Mouse (Mus musculus) intestine, embryonic 15.5 days (tissue): Measurements from ENCODE around the gene Cd33. TPM values are rescaled to one million over a fixed set of nuclear protein-coding genes. Genes with fewer than 3 reads are reported as not detected.

ENCODE experiments used
- ATAC-seq: fragments of 200-750 bp; cut with Nextera tagmentation; 2 replicates; pipeline ENCODE4 v1.8.0; 2017; ENCODE audit warnings: moderate TSS enrichment, moderate library complexity
- H3K27ac ChIP-seq: fragments of 300-500 bp; sonication (generic); 2 replicates; pipeline ENCODE4 v1.5.1; 2015; ENCODE audit warnings: mild to moderate bottlenecking, inconsistent platforms
- H3K27me3 ChIP-seq: fragments of 300-500 bp; sonication (generic); replicated peaks from 2 replicates; pipeline ENCODE4 v1.6.1; 2015; ENCODE audit warnings: inconsistent platforms
- H3K36me3 ChIP-seq: fragments of 300-500 bp; sonication (generic); 2 replicates; pipeline ENCODE4 v1.6.1; 2015; ENCODE audit warnings: inconsistent platforms
- H3K4me1 ChIP-seq: fragments of 300-500 bp; sonication (generic); replicated peaks from 2 replicates; pipeline ENCODE4 v1.6.1; 2015; ENCODE audit warnings: inconsistent platforms
- H3K4me2 ChIP-seq: fragments of 300-500 bp; sonication (generic); replicated peaks from 2 replicates; pipeline ENCODE4 v1.6.1; 2015; ENCODE audit warnings: mild to moderate bottlenecking, inconsistent platforms
- H3K4me3 ChIP-seq: fragments of 300-500 bp; sonication (generic); replicated peaks from 2 replicates; pipeline ENCODE4 v1.5.1; 2015; ENCODE audit warnings: inconsistent platforms
- H3K9ac ChIP-seq: fragments of 300-500 bp; sonication (generic); 2 replicates; pipeline ENCODE4 v1.6.1; 2015; ENCODE audit warnings: inconsistent platforms
- H3K9me3 ChIP-seq: fragments of 300-500 bp; sonication (generic); 2 replicates; pipeline ENCODE4 v1.6.1; 2016; ENCODE audit warnings: inconsistent platforms
- WGBS: fragments of 180-500 bp; shearing (Covaris S2); methylation state at CpG from one replicate; pipeline ENCODE4 v1.1.7; 2015; 5-methylcytosine and 5-hydroxymethylcytosine counted together
- polyA plus RNA-seq: library from polyadenylated mRNA; unstranded; fragments of >200 nt; fragmentation: Nextera tagmentation; extraction: Ambion mirVana; gene quantifications from 2 replicates; pipeline ENCODE4 v1.2.1, GENCODE M21; 2015

Cd33 gene
- 1.8 and 1.9 TPM in 2 replicates for polyA plus RNA-seq

- Histone ChIP-seq H3K4me2 (no peak within 1 kb of the TSS), H3K9ac (no peak within 1 kb of the TSS), H3K4me3 (no peak within 1 kb of the TSS), H3K9me3 (no peaks in the 10 kb centered on the region), H3K27ac (no peak within 1 kb of the TSS), H3K4me1 (no peaks in the 10 kb centered on the region), H3K36me3 (no peaks in the 10 kb centered on the region), H3K27me3 (no peaks in the 10 kb centered on the region)
- no peak for ATAC-seq
- WGBS = 76% methylated on average over 7 of the region's 7 CpGs
These were observed at the start of gene Cd33 for GRCm38 (mm10) chr7:43544225-43544977. Gene Cd33, minus strand, starts transcription at chr7:43544428.

- no peaks in the 10 kb centered on the region for H3K27me3 ChIP-seq
- peaks cover 6% of the 10 kb centered on the region for H3K4me1 ChIP-seq
- H3K27ac ChIP-seq = no peak overlapping the region
- H3K4me3 ChIP-seq = no peak overlapping the region
- no peak overlapping the region for H3K4me2 ChIP-seq
- peaks cover 46% of the 10 kb centered on the region for H3K36me3 ChIP-seq
- 91% methylated on average over 5 of the region's 5 CpGs for WGBS
- no peaks in the 10 kb centered on the region for H3K9me3 ChIP-seq
- no peak for ATAC-seq
- no peak overlapping the region for H3K9ac ChIP-seq
These were observed 40.6 kb upstream of the Cd33 start for GRCm38 (mm10) chr7:43584790-43585189.

- no peaks in the 10 kb centered on the region for H3K27me3 ChIP-seq
- WGBS = 59% methylated on average over 5 of the region's 5 CpGs
- peak overlapping the region; percentile 63 for H3K9ac ChIP-seq
- H3K4me3 ChIP-seq = peak overlapping the region; percentile 65
- no peaks in the 10 kb centered on the region for H3K9me3 ChIP-seq
- H3K4me2 ChIP-seq = peak overlapping the region; percentile 72
- no peak for ATAC-seq
- no peak overlapping the region for H3K27ac ChIP-seq
- peaks cover 6% of the 10 kb centered on the region for H3K4me1 ChIP-seq
- H3K36me3 ChIP-seq = peaks cover 16% of the 10 kb centered on the region
These were observed 36.3 kb upstream of the Cd33 start for GRCm38 (mm10) chr7:43580526-43580925.

GRCm38 (mm10) chr7:43579440-43580171, 35.4 kb upstream of the Cd33 start, which contains the start of gene Zfp719:
Gene Zfp719, plus strand, starts transcription at chr7:43579610.
- Histone ChIP-seq H3K9ac (peak within 1 kb of the TSS; percentile 63), H3K9me3 (no peaks in the 10 kb centered on the region), H3K27ac (peak within 1 kb of the TSS; percentile 86), H3K36me3 (peaks cover 13% of the 10 kb centered on the region), H3K4me3 (peak within 1 kb of the TSS; percentile 65), H3K4me1 (peaks cover 6% of the 10 kb centered on the region), H3K4me2 (peak within 1 kb of the TSS; percentile 72), H3K27me3 (no peaks in the 10 kb centered on the region)
- WGBS = under 1% methylated on average over 37 of the region's 37 CpGs
- ATAC-seq = peak; percentile 98

GRCm38 (mm10) chr7:43571216-43571615, 27.0 kb upstream of the Cd33 start:
- WGBS = 88% methylated on average over 2 of the region's 2 CpGs
- Histone ChIP-seq H3K9me3 (no peaks in the 10 kb centered on the region), H3K27ac (no peak overlapping the region), H3K4me3 (no peak overlapping the region), H3K9ac (no peak overlapping the region), H3K4me2 (no peak overlapping the region), H3K36me3 (peaks cover 25% of the 10 kb centered on the region), H3K27me3 (no peaks in the 10 kb centered on the region), H3K4me1 (no peaks in the 10 kb centered on the region)
- ATAC-seq = no peak

GRCm38 (mm10) chr7:43563300-43563699, 19.1 kb upstream of the Cd33 start:
- peak overlapping the region; percentile 84 for H3K4me2 ChIP-seq
- no peak overlapping the region for H3K27ac ChIP-seq
- no peaks in the 10 kb centered on the region for H3K9me3 ChIP-seq
- WGBS = 57% methylated on average over 6 of the region's 6 CpGs
- H3K27me3 ChIP-seq = no peaks in the 10 kb centered on the region
- no peak for ATAC-seq
- H3K4me1 ChIP-seq = peaks cover 11% of the 10 kb centered on the region
- H3K9ac ChIP-seq = peak overlapping the region; percentile 77; the same call in 1 of the 2 replicates
- peak overlapping the region; percentile 70; the same call in 1 of the 2 replicates for H3K4me3 ChIP-seq
- H3K36me3 ChIP-seq = no peaks in the 10 kb centered on the region

- H3K9ac ChIP-seq = peak overlapping the region; percentile 77
- no peaks in the 10 kb centered on the region for H3K36me3 ChIP-seq
- under 1% methylated on average over 10 of the region's 10 CpGs for whole genome bisulfite sequencing
- peak; percentile 54 for ATAC-seq
- peak overlapping the region; percentile 70 for H3K4me3 ChIP-seq
- peak overlapping the region; percentile 84 for H3K4me2 ChIP-seq
- H3K27ac ChIP-seq = peak overlapping the region; percentile 86
- no peaks in the 10 kb centered on the region for H3K9me3 ChIP-seq
- H3K27me3 ChIP-seq = no peaks in the 10 kb centered on the region
- peaks cover 11% of the 10 kb centered on the region for H3K4me1 ChIP-seq
These were observed 18.4 kb upstream of the Cd33 start for GRCm38 (mm10) chr7:43562651-43563070.

GRCm38 (mm10) chr7:43562006-43562633, 17.9 kb upstream of the Cd33 start, which contains the start of gene Zfp658:
Gene Zfp658, plus strand, starts transcription at chr7:43562256.
- Histone ChIP-seq H3K9me3 (no peaks in the 10 kb centered on the region), H3K36me3 (no peaks in the 10 kb centered on the region), H3K9ac (peak within 1 kb of the TSS; percentile 77), H3K4me1 (peaks cover 11% of the 10 kb centered on the region), H3K4me2 (peak within 1 kb of the TSS; percentile 84), H3K27ac (peak within 1 kb of the TSS; percentile 86), H3K27me3 (no peaks in the 10 kb centered on the region), H3K4me3 (peak within 1 kb of the TSS; percentile 70)
- ATAC-seq = peak; percentile 89
- WGBS = under 1% methylated on average over 27 of the region's 27 CpGs

GRCm38 (mm10) chr7:43556901-43557300, 12.7 kb upstream of the Cd33 start:
- no peak overlapping the region for H3K4me3 ChIP-seq
- H3K36me3 ChIP-seq = no peaks in the 10 kb centered on the region
- H3K9ac ChIP-seq = no peak overlapping the region
- no peak overlapping the region for H3K4me2 ChIP-seq
- H3K9me3 ChIP-seq = no peaks in the 10 kb centered on the region
- no peak overlapping the region for H3K27ac ChIP-seq
- no peaks in the 10 kb centered on the region for H3K27me3 ChIP-seq
- H3K4me1 ChIP-seq = no peaks in the 10 kb centered on the region
- WGBS = 41% methylated on average over 1 of the region's 1 CpGs
- ATAC-seq = no peak

- Histone ChIP-seq H3K36me3 (no peaks in the 10 kb centered on the region), H3K4me3 (no peak overlapping the region), H3K27ac (no peak overlapping the region), H3K4me2 (no peak overlapping the region), H3K4me1 (no peaks in the 10 kb centered on the region), H3K9me3 (no peaks in the 10 kb centered on the region), H3K27me3 (no peaks in the 10 kb centered on the region), H3K9ac (no peak overlapping the region)
- no peak for ATAC-seq
- WGBS = 83% methylated on average over 5 of the region's 5 CpGs
These were observed 11.1 kb upstream of the Cd33 start for GRCm38 (mm10) chr7:43555351-43555750.

- no peak for ATAC-seq
- no peaks in the 10 kb centered on the region for H3K9me3 ChIP-seq
- no peak overlapping the region for H3K4me3 ChIP-seq
- 48% methylated on average over 3 of the region's 3 CpGs for WGBS
- no peaks in the 10 kb centered on the region for H3K4me1 ChIP-seq
- no peaks in the 10 kb centered on the region for H3K36me3 ChIP-seq
- H3K9ac ChIP-seq = no peak overlapping the region
- H3K27me3 ChIP-seq = no peaks in the 10 kb centered on the region
- no peak overlapping the region for H3K4me2 ChIP-seq
- H3K27ac ChIP-seq = no peak overlapping the region
These were observed 10.3 kb upstream of the Cd33 start for GRCm38 (mm10) chr7:43554550-43554949.

GRCm38 (mm10) chr7:43553153-43553552, 8.9 kb upstream of the Cd33 start:
- Histone ChIP-seq H3K9ac (no peak overlapping the region), H3K27me3 (no peaks in the 10 kb centered on the region), H3K27ac (no peak overlapping the region), H3K4me3 (no peak overlapping the region), H3K4me1 (no peaks in the 10 kb centered on the region), H3K36me3 (no peaks in the 10 kb centered on the region), H3K4me2 (no peak overlapping the region), H3K9me3 (no peaks in the 10 kb centered on the region)
- ATAC-seq = no peak
- WGBS = 74% methylated on average over 4 of the region's 4 CpGs
